Mouse (Mus musculus): ENCODE results near the gene Msmb. TPM values are rescaled to one million over a fixed set of nuclear protein-coding genes. Genes with fewer than 3 reads are reported as not detected.

Gene Msmb
- total RNA-seq, 1 experiment from 2014 or later, result not detected

GRCm38 (mm10) chr14:32201791-32202451, 60.1 kb downstream of the Msmb start, which contains the start of the genes Timm23 and Parg:
Gene Timm23, minus strand, starts transcription at chr14:32201898.
Gene Parg, plus strand, starts transcription at chr14:32201949.
- ATAC-seq (replicated peaks in 1 of 2; ENCODE audit: insufficient read depth in 1 of 2, low FRiP score in 2 of 2, low TSS enrichment in 1 of 2, low read depth in 1 of 2, poor library complexity in 2 of 2, severe bottlenecking in 2 of 2), result peak; percentile 94 to 97

Other genes with a start within 250 kb of the Msmb start
- gene Galnt15, start 113.0 kb upstream of the Msmb start, total RNA-seq (2017), result not detected in 2 replicates
- gene Oxnad1, start 56.6 kb upstream of the Msmb start, total RNA-seq (2017), result 35.1 and 39.9 TPM in 2 replicates
- gene Dph3, start 56.3 kb upstream of the Msmb start, total RNA-seq (2017), result 36.6 and 65.5 TPM in 2 replicates
- 148 and 203 TPM in 2 replicates for gene Ncoa4, start 17.8 kb downstream of the Msmb start, total RNA-seq (2017)
- gene Timm23, start 59.9 kb downstream of the Msmb start, total RNA-seq (2017), result 98.9 and 133 TPM in 2 replicates
- 119 and 125 TPM in 2 replicates for gene Parg, start 59.9 kb downstream of the Msmb start, total RNA-seq (2017)
- 0.13 TPM in 1 of 2 replicates, not detected in the other for gene Ogdhl, start 180.0 kb downstream of the Msmb start, total RNA-seq (2017)
- gene 1700024G13Rik, start 246.4 kb downstream of the Msmb start, total RNA-seq (2017), result not detected in 2 replicates